Mouse (Mus musculus): ENCODE data around the gene Ccdc188.

Ccdc188 gene

GRCm38 (mm10) chr16:18234671-18235388 is 17.2 kb downstream of the Ccdc188 start, which contains the start of gene Zdhhc8:
Gene Zdhhc8 (minus strand): TSS chr16:18235136.
- DNase-seq (ENCODE audit: extremely low spot score, low read depth, low spot score), result no peak

DNA sequence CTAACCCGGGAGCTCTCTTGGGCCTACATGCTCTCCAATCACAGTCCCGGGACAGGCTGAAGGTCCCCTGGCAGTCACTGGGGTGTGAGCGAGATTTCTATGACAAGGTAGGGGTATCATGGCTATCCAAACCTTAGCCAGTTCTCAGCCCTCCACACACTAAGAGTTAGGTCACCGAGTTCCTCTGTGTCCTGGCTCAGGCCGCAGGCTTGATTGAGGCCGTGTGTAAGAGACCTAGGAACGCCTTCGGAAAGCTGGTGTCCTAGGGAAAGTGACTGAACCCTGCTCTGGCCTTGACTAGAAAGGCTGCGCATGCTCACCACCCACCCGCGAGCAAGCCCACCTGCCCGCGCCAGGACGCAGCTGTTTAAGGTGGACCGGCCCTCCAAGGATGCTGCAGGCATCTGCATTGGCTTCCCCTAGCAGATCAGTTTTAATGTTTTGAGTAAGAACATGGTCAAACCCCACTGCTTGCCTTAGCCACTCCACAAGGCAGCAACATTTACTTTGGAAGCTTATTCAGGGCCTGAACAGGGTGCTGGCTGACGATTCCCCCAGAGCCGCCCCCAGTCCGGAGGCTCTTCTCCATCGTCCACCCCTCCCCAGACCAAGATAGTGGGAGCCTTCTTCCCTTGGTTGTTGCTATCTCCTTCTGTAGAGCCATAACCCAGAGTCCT is 17.8 kb downstream of the Ccdc188 start:
- DNase-seq (ENCODE audit: extremely low spot score, low read depth, low spot score), result no peak

DNA sequence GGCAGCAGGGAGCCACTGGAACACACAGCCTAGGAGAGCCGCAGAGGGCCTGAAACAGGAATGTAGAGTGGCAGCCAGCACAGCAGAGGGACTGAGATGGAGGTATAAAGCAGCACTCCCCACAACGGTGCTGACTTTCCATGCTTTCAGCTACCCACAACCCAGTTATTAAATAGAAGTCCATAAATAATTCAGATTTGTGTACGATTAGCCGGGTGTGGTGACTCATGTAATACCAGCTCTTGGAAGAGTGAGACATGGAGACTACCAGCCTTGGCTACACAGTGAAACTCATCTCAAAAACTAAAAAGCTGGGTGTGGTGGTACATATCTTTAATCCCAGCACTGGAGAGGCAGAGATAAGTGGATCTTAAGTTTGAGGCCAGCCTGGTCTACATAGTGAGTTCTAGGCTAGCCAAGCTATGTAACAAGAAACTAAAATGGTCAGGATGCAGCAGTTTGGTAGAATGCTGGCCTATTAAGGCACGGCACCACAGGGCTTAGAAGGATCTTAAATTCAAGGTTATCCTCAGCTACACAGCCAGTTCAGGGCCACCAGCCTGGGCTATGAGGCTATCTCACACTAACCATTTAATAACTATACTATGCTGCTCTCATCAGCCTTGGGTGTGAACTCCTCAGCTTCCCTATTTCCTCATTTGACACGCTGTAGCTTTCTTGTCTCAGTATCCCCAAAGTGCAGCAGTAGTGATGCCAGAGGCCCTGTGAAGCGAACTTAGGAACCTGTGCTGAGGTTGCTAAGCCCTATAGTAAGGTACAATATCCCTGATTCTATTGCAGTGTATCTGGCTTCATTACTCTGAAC is 19.2 kb downstream of the Ccdc188 start:
- no peak for DNase-seq (ENCODE audit: extremely low spot score, low read depth, low spot score)

GRCm38 (mm10) chr16:18241581-18241980 is 23.9 kb downstream of the Ccdc188 start:
- no peak for DNase-seq (ENCODE audit: extremely low spot score, low read depth, low spot score)

DNA sequence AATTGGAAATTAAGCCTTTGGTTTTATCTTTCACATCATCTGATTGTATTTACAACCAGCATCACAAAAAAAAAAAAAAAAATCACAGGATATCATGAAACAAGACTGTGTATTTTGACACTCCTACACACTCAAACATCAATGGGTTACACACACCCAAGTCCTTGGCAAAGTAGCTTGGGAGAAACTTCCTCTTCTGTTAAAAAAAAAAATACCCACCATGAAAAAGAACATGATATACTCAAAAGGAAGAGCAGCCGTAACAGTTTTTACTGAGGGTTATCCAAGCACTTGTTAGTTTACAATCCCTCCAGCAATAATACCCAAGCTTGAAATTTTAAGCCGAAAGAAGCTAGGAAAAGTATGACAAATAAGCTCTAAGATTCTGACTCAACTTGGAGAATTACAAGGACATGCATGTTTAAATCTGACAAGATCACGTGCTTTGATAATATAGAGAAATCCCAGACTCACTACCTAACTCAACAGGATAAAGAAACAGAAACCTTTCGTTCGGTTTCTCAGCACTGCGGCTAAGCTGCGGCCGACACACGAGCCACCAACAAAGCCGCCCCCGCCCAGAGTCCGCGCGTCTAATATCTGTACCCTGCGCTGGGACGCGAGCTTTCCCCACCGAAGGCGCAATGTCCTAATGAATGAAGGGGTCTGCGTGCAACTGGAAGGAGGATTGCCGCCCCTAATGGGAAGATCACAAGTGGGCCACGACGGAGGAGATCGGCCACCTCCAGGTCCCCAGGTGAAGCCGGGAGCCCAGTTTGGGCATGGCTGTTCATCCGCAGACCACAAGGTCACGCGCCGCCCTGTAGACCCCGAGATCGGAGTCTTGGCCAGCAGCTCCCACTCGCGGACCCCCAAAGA is 30.1 kb downstream of the Ccdc188 start:
- DNase-seq (ENCODE audit: extremely low spot score, low read depth, low spot score), result no peak

- DNase-seq (ENCODE audit: extremely low spot score, low read depth, low spot score), result peak; percentile 87
Measured at GRCm38 (mm10) chr16:18248433-18249363, 31.0 kb downstream of the Ccdc188 start, which contains the start of the genes Trmt2a and Ranbp1. Gene Trmt2a (plus strand): TSS chr16:18248679. Gene Ranbp1 (minus strand): TSS chr16:18248732.

DNA sequence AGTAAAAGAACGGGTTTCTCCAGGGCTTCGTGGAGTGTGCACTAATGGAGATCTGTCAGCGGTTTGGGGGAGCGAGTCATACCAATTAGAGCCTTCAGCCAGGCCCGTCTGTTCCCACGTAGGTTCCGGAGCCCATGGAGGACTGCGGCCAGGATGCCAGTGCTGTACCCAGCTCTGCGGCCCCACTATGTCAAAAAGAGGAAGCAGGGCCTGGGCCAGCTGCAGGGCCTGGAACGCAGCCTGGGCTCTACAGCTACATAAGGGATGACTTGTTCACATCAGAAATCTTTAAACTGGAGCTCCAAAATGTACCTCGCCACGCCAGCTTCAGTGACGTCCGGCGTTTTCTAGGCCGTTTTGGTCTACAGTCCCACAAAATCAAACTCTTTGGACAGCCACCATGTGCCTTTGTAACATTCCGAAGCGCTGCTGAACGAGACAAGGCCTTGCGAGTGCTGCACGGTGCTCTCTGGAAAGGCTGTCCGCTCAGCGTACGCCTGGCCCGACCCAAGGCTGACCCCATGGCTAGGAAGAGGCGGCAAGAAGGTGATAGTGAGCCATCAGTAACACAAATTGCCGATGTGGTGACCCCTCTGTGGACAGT is 31.8 kb downstream of the Ccdc188 start:
- DNase-seq (ENCODE audit: extremely low spot score, low read depth, low spot score), result no peak

GRCm38 (mm10) chr16:18250231-18250630 is 32.6 kb downstream of the Ccdc188 start:
- DNase-seq (ENCODE audit: extremely low spot score, low read depth, low spot score), result no peak

DNA sequence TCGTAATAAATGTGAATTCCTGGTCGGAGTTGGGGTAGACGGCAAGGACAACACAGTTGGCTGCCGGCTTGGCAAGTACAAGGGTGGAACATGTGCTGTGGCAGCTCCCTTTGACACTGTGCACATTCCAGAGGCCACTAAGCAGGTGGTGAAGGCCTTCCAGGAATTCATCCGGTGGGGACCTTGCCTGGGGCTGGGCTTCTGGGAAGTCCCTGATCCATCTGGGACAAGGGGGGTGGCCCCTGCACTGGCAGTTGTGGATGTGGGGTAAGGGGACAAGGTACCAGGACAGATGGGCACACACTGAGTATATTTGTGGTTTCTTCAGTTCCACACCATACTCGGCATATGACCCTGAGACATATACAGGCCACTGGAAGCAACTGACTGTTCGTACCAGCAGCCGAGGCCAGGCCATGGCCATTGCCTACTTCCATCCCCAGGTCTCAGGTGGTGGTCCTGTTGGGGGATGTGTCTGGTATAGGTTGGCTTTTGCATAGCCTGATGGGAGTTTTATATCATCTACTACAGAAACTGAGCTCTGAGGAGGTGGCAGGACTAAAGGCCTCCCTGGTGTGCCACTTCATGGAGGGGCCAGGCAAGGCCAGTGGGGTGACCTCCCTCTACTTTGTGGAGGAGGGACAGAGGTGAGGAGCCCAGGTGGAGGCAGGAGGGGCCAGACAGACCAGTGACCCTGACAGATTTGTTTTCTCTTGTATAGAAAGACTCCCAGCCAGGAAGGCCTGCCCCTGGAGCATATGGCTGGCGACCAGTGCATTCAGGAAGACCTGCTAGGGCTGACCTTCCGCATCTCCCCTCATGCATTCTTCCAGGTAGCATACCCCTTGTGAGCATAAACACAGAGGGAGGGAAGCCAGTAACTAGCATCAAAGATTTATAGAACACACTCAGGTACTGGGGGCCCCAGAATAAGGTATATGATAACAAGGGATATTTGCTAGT is 33.4 kb downstream of the Ccdc188 start:
- DNase-seq (ENCODE audit: extremely low spot score, low read depth, low spot score), result no peak

DNA sequence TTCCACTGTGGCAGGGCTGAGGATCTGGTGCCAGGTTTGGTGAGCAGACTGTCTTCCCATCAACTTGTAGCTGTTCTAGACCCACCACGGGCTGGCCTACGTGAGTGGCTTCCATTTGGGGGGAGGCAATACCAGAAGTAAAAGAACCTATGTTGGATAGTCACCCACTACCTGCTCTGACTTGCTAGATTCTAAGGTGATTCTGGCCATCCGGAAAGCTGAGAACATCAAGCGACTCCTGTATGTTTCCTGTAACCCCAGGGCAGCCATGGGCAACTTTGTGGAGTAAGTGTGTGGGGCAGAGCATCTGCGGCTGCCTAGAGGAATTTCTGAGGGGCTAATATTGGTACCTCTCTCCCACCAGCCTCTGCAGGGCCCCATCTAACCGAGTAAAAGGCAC is 35.1 kb downstream of the Ccdc188 start:
- DNase-seq (ENCODE audit: extremely low spot score, low read depth, low spot score), result no peak

DNA sequence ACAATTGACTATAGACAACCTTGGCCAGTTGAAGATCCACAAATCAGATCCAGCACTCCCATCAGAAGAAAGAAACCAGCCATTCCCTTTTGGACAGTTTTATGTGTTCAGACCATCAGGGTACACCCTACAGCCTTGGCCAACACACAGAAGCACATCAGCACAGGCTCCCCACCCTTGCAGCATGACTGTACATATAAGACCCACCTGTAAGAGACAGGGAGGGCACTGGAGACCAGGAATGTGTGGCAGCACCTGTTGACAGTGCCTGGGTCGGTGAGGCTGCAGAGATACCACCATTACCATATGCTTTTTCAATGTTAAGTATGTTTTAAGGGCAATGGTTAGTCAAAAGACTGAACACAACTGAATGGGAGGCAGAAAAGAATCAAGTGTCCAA is 36.2 kb downstream of the Ccdc188 start:
- no peak for DNase-seq (ENCODE audit: extremely low spot score, low read depth, low spot score)

DNA sequence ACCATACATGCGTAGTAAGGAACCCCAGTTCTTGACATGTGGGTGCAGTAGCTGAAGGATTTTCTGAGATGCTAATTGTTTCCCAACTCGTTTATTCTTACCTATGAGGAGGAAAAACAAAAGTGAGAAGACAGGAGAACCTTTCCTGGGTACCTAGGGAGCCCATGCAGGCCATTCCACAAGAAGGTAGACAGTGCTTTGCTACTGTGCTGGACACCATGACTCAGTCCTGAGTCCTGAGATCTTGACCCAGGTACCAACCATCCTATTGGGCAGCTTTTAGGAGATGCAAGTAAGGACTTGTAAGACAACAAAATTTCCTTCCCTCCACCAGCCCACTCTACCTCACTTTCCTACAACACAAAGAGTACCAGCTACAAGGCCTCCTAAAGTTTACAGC is 40.5 kb downstream of the Ccdc188 start, which contains the start of gene Gm49776:
TSS of gene Gm49776 (minus strand) at position 101 of the 400 bp plus-strand sequence.
- no peak for DNase-seq (ENCODE audit: extremely low spot score, low read depth, low spot score)

- no peak for DNase-seq (ENCODE audit: extremely low spot score, low read depth, low spot score)
Measured at GRCm38 (mm10) chr16:18265024-18265423, 47.3 kb downstream of the Ccdc188 start.

- no peak for DNase-seq (ENCODE audit: extremely low spot score, low read depth, low spot score)
Measured at GRCm38 (mm10) chr16:18268182-18268581, 50.5 kb downstream of the Ccdc188 start.

Measured in hindlimb bud, embryonic 11.5 days (tissue).